Mouse (Mus musculus): ENCODE data around the gene Gpx4. TPM values are rescaled to one million over a fixed set of nuclear protein-coding genes. Genes with fewer than 3 reads are reported as not detected.
A peak's percentile ranks its signal among the peaks of the same experiment; 100 is the strongest.

Gpx4 gene
- polyA plus RNA-seq, 1 experiment, result 1,278 TPM

GRCm38 (mm10) chr10:80022806-80023205 is 24.2 kb upstream of the Gpx4 start:
- TF ChIP-seq USF1 (IDR thresholded peaks at IDR 0.05; ENCODE audit: low read depth), result no peak
- no peak for TF ChIP-seq MYOG (IDR thresholded peaks at IDR 0.05; ENCODE audit: control insufficient read depth in 1 of 3, insufficient read depth in 1 of 3, insufficient read length in 2 of 3, low read depth in 2 of 3)
- no peak for TF ChIP-seq POLR2AphosphoS2 (IDR thresholded peaks at IDR 0.05; ENCODE audit: insufficient read length, low read depth)
- no peak for TF ChIP-seq MAX (IDR thresholded peaks at IDR 0.05; ENCODE audit: low read depth)
- no peak for TF ChIP-seq TCF3 (IDR thresholded peaks at IDR 0.05; ENCODE audit: insufficient read length, low read depth)
- no peak for TF ChIP-seq REST (IDR thresholded peaks at IDR 0.05; ENCODE audit: insufficient read depth, insufficient read length)
- TF ChIP-seq CEBPB (IDR thresholded peaks at IDR 0.05; ENCODE audit: insufficient read depth, poor library complexity, severe bottlenecking), result no peak
- TF ChIP-seq POLR2A (IDR thresholded peaks at IDR 0.05; ENCODE audit: insufficient read length, low read depth), result no peak
- Histone ChIP-seq H3K79me2 (ENCODE audit: control insufficient read depth, insufficient read depth) (no peaks in the 10 kb centered on the region), H3K36me3 (ENCODE audit: control insufficient read depth, insufficient read depth) (no peaks in the 10 kb centered on the region), H3K4me3 (no peak overlapping the region), H3ac (ENCODE audit: control insufficient read depth, insufficient read length) (no peak overlapping the region), H3K4me2 (ENCODE audit: low read depth) (no peak overlapping the region), H3K27me3 (ENCODE audit: control insufficient read depth, insufficient read depth, insufficient read length) (no peaks in the 10 kb centered on the region)

- Histone ChIP-seq H3ac (ENCODE audit: control insufficient read depth, insufficient read length) (no peak overlapping the region), H3K36me3 (ENCODE audit: control insufficient read depth, insufficient read depth) (no peaks in the 10 kb centered on the region), H3K4me2 (ENCODE audit: low read depth) (peak overlapping the region; percentile 71), H3K4me3 (no peak overlapping the region), H3K79me2 (ENCODE audit: control insufficient read depth, insufficient read depth) (no peaks in the 10 kb centered on the region), H3K27me3 (ENCODE audit: control insufficient read depth, insufficient read depth, insufficient read length) (no peaks in the 10 kb centered on the region)
- no peak for TF ChIP-seq MYOG (IDR thresholded peaks at IDR 0.05; ENCODE audit: control insufficient read depth in 1 of 3, insufficient read depth in 1 of 3, insufficient read length in 2 of 3, low read depth in 2 of 3)
- no peak for TF ChIP-seq TCF12 (IDR thresholded peaks at IDR 0.05; ENCODE audit: insufficient read depth, poor library complexity, severe bottlenecking)
- TF ChIP-seq E2F4 (IDR thresholded peaks at IDR 0.05; ENCODE audit: insufficient read depth), result no peak
- TF ChIP-seq MYOD1 (IDR thresholded peaks at IDR 0.05; ENCODE audit: control insufficient read depth in 1 of 3, insufficient read length in 2 of 3, low read depth in 2 of 3), result no peak
- no peak for TF ChIP-seq USF1 (IDR thresholded peaks at IDR 0.05; ENCODE audit: low read depth)
- no peak for TF ChIP-seq MAX (IDR thresholded peaks at IDR 0.05; ENCODE audit: low read depth)
- TF ChIP-seq TCF3 (IDR thresholded peaks at IDR 0.05; ENCODE audit: insufficient read length, low read depth), result no peak
- no peak for TF ChIP-seq POLR2A (IDR thresholded peaks at IDR 0.05; ENCODE audit: insufficient read length, low read depth)
- TF ChIP-seq SRF (IDR thresholded peaks at IDR 0.05; ENCODE audit: control insufficient read depth, insufficient read length, low read depth), result no peak
Measured at GRCm38 (mm10) chr10:80023758-80024157, 23.2 kb upstream of the Gpx4 start.

- no peak overlapping the region for H3K4me3 ChIP-seq
- no peaks in the 10 kb centered on the region for H3K27me3 ChIP-seq (ENCODE audit: control insufficient read depth, insufficient read depth, insufficient read length)
- no peak for TF ChIP-seq TCF12 (IDR thresholded peaks at IDR 0.05; ENCODE audit: insufficient read depth, poor library complexity, severe bottlenecking)
- no peak for TF ChIP-seq SRF (IDR thresholded peaks at IDR 0.05; ENCODE audit: control insufficient read depth, insufficient read length, low read depth)
- peak in 1 of 3 experiments; percentile 2 for TF ChIP-seq MYOD1 (IDR thresholded peaks at IDR 0.05; ENCODE audit: control insufficient read depth in 1 of 3, insufficient read length in 2 of 3, low read depth in 2 of 3)
- no peak for TF ChIP-seq REST (IDR thresholded peaks at IDR 0.05; ENCODE audit: insufficient read depth, insufficient read length)
- TF ChIP-seq CEBPB (IDR thresholded peaks at IDR 0.05; ENCODE audit: insufficient read depth, poor library complexity, severe bottlenecking), result no peak
- H3K79me2 ChIP-seq (ENCODE audit: control insufficient read depth, insufficient read depth), result no peaks in the 10 kb centered on the region
- H3K4me2 ChIP-seq (ENCODE audit: low read depth), result peak overlapping the region; percentile 71
- no peaks in the 10 kb centered on the region for H3K36me3 ChIP-seq (ENCODE audit: control insufficient read depth, insufficient read depth)
- no peak overlapping the region for H3ac ChIP-seq (ENCODE audit: control insufficient read depth, insufficient read length)
Measured at GRCm38 (mm10) chr10:80024229-80025043, 22.5 kb upstream of the Gpx4 start.

- Histone ChIP-seq H3K27me3 (ENCODE audit: control insufficient read depth, insufficient read depth, insufficient read length) (no peaks in the 10 kb centered on the region), H3K36me3 (ENCODE audit: control insufficient read depth, insufficient read depth) (no peaks in the 10 kb centered on the region), H3K4me2 (ENCODE audit: low read depth) (no peak overlapping the region), H3K79me2 (ENCODE audit: control insufficient read depth, insufficient read depth) (no peaks in the 10 kb centered on the region), H3ac (ENCODE audit: control insufficient read depth, insufficient read length) (no peak overlapping the region), H3K4me3 (no peak overlapping the region)
- TF ChIP-seq TCF3 (IDR thresholded peaks at IDR 0.05; ENCODE audit: insufficient read length, low read depth) (no peak), REST (IDR thresholded peaks at IDR 0.05; ENCODE audit: insufficient read depth, insufficient read length) (no peak), CEBPB (IDR thresholded peaks at IDR 0.05; ENCODE audit: insufficient read depth, poor library complexity, severe bottlenecking) (no peak), SRF (IDR thresholded peaks at IDR 0.05; ENCODE audit: control insufficient read depth, insufficient read length, low read depth) (no peak), POLR2A (IDR thresholded peaks at IDR 0.05; ENCODE audit: insufficient read length, low read depth) (no peak)
Measured at GRCm38 (mm10) chr10:80025044-80025347, 22.0 kb upstream of the Gpx4 start.

- Histone ChIP-seq H3K4me3 (no peak overlapping the region), H3K27me3 (ENCODE audit: control insufficient read depth, insufficient read depth, insufficient read length) (no peaks in the 10 kb centered on the region), H3K4me2 (ENCODE audit: low read depth) (no peak overlapping the region), H3K36me3 (ENCODE audit: control insufficient read depth, insufficient read depth) (no peaks in the 10 kb centered on the region), H3ac (ENCODE audit: control insufficient read depth, insufficient read length) (no peak overlapping the region), H3K79me2 (ENCODE audit: control insufficient read depth, insufficient read depth) (no peaks in the 10 kb centered on the region)
- TF ChIP-seq MAX (IDR thresholded peaks at IDR 0.05; ENCODE audit: low read depth) (no peak), MYOD1 (IDR thresholded peaks at IDR 0.05; ENCODE audit: control insufficient read depth in 1 of 3, insufficient read length in 2 of 3, low read depth in 2 of 3) (no peak), USF1 (IDR thresholded peaks at IDR 0.05; ENCODE audit: low read depth) (no peak), CEBPB (IDR thresholded peaks at IDR 0.05; ENCODE audit: insufficient read depth, poor library complexity, severe bottlenecking) (no peak), REST (IDR thresholded peaks at IDR 0.05; ENCODE audit: insufficient read depth, insufficient read length) (no peak), MYOG (IDR thresholded peaks at IDR 0.05; ENCODE audit: control insufficient read depth in 1 of 3, insufficient read depth in 1 of 3, insufficient read length in 2 of 3, low read depth in 2 of 3) (no peak), TCF3 (IDR thresholded peaks at IDR 0.05; ENCODE audit: insufficient read length, low read depth) (no peak), SRF (IDR thresholded peaks at IDR 0.05; ENCODE audit: control insufficient read depth, insufficient read length, low read depth) (no peak), TCF12 (IDR thresholded peaks at IDR 0.05; ENCODE audit: insufficient read depth, poor library complexity, severe bottlenecking) (no peak), POLR2AphosphoS2 (IDR thresholded peaks at IDR 0.05; ENCODE audit: insufficient read length, low read depth) (no peak), POLR2A (IDR thresholded peaks at IDR 0.05; ENCODE audit: insufficient read length, low read depth) (no peak), E2F4 (IDR thresholded peaks at IDR 0.05; ENCODE audit: insufficient read depth) (no peak)
Measured at GRCm38 (mm10) chr10:80025463-80025862, 21.5 kb upstream of the Gpx4 start.
